Mouse (Mus musculus) kidney, adult 10 weeks (tissue): ENCODE measurements around the gene Hprt. TPM values are rescaled to one million over a fixed set of nuclear protein-coding genes. Genes with fewer than 3 reads are reported as not detected.

Experiments used
- polyA plus RNA-seq: library from polyadenylated mRNA; stranded (reverse); fragments of 350-450 nt; fragmentation: Illumina TruSeq; extraction: RNeasy Lipid Tissue Mini Kit (QIAGEN cat#74804); gene quantifications from one replicate; pipeline ENCODE4 v1.2.3, GENCODE M21; 2014; ENCODE audit warnings: low read depth, low replicate concordance

The Hprt gene
- 348 TPM for polyA plus RNA-seq

GRCm38 (mm10) chrX:52987905-52988783 is at the start of gene Hprt:
TSS of gene Hprt (plus strand) at chrX:52988137.

Other genes starting within 250 kb of the Hprt start
- 16.7 TPM for gene Ccdc160, start 196.9 kb upstream of the Hprt start, polyA plus RNA-seq
- 42.3 TPM for gene Phf6, start 75.9 kb upstream of the Hprt start, polyA plus RNA-seq